Mouse (Mus musculus) A20 (cell line): ENCODE measurements around the gene Il9r.

Source experiments
- DNase-seq: peaks from one replicate; pipeline ENCODE4 v3.0.0-alpha.2; 2011; ENCODE audit warnings: low read depth, low spot score

The Il9r gene

DNA sequence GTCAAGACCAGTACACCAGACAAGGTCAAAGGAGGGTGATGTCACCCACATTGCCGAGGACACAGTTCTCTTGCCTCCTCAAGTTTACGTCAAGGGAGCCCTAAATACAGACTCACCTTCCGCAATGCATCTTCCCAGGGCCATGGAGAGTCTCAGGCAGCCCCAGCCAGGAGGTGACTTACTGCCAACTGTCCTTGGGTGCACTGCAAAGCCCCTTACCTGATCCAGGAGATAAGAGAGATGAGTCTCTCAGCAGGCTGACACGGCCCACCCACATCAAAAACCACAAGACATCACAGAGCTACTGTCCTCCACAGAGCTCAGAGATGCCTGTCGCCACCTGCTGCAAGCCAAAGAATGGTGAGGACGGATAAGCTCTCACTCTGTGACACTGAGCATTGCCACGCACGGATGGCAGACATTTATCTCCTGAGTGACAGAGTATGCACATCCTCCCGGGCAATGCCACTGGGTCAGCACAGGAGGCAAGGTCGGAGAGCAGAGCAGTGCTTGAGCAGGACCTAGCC lies at the start of gene Il9r:
Il9r (minus strand) TSS at position 205 of the 527 bp plus-strand sequence.
- DNase-seq = peak; percentile 88

DNA sequence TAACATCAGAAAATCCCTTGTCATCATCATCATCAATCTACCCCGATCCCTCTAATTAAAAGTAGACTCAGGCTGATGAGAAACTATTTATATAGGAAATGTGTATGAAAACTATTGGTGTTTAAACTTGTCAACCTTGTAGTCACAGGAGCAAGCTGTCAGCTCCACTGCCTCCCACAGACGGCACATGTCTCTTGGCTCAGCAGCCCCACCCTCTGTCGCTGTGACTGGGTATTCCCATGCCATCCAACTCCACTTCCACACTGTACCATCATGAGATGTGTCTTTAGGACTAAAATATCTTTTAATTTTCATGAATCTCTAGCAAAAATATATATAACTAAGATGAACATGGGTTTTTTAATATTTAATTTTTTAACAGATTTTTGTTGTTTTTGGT lies 48.3 kb upstream of the Il9r start:
- no peak for DNase-seq

DNA sequence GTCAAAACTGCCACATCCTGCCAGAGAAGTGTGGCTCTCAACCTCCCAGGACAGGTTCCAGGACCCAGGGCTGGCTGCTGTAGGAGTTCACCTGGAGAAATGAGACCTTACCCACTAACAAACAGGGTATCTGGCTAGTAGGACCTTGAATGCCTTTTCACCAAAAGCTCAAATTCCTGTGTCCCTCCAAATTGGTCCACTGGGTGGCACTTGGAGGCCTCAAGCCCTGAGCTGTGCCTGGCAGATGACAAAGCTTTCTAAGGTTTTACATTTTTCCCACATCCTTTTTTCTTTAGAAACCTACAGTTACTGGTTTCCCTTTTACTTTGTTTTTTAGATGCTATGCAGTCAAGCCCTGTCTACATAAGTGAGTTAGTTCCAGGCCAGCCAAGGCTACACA lies 47.0 kb upstream of the Il9r start:
- peak; percentile 34 for DNase-seq

DNA sequence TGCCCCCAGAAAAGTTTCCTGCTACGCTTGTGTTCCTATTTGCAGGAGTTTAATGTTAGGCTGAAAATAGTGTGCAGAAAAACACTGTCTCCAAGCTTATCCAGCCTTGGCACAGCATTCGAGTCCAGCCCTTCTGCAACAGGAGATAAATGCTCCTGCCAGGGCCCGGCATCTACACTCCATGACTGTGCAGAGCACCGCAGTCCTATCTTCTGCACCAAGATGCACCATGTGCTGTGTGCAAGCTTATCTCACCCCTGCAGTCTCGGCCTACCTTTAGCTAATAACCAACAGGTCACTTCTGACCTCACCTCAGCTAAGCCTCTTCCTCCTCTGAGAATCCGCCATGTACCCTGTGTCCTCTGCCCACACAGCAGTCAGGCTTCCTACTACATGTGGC lies 45.5 kb upstream of the Il9r start:
- no peak for DNase-seq

DNA sequence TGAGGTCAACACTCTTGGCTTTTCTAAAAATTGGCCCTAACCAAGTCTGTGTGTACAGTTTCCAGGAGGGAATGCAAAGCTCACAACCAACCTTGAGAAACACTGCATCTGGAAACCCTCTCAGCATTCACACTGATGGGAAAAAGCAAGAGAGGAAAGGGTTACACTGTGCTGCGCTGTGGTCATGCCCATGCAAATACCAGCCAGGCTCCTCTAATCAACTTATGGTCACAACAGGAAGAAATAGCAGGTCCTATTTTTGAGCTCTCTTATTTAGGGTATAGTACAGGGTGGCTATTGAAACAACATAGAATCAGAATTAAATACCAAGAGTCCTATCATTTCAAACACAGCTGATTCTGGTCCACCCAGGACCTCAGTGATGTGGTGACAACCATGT lies 44.5 kb upstream of the Il9r start:
- DNase-seq = peak; percentile 57

DNA sequence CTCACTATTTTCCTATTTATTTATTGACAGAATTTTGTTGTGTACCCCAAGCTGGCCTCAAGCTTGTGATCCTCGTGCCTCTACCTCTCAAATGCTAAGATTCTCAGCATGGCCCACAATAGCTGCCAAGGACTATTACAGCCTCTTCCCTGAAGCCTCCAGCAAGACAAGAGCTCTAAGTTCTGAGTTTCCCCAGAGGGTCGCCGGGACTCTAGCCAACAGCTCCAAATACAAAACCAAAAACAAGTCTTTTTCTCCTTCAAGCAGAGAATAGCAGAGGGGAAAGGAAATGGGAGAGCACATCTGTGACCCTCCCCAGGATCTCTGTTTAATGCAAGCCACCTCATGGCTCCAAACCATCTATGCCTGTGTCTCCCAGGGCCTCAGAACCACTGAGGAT lies 44.0 kb upstream of the Il9r start:
- DNase-seq = no peak

DNA sequence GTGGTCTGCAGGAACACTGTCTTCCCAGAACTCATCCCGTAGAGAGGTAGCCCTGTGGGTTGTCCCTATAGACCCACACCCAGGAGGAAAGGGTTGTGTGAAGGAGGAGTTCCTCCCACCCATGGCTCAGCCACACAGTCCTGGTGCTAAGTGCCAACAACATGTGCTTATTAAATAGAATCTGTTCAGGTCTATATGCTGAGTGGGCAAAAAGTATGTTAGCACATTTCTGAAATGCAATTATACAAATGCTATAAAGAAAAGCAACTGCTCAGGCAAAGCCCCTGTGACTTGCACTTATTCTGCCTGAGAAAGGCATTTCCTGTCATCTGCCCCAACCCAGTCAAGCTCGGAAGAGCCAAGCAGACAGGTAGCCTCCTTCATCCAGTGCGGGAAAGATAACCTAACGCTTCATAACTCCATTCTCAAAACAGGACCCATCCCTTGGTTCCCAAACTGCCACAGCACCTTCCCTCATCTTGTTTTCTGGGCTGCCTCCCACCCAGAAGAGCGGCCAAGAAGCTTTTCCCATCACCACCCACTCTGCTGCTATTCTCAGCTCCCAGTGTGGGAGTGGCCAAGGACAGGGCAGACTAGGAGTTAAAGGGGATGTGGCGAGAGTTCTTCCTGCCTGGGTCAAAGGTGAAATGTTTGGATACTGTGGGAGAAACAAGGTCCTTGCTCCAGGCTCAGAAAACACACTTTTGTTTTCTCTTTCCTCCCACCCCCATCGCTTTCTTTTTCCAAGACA lies 43.3 kb upstream of the Il9r start:
- DNase-seq = no peak

DNA sequence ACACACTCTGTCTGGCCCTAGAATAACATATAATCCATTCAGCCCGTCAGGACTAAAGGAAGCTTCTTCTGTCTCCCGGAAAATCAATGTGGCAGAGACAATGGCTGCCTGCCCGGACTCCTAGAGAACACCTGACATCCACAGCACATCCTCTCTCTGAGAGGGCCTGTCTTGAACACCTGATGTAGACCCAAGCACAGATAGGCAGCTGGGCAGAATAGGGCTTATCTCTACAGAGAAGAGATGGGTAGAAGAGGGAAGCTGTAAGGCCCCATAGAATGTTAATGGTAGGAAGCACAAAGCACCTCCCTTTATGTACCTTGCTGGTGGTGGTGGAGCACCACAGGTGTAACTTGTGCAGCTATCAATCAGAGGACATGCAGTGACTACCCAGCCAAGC lies 42.1 kb upstream of the Il9r start:
- no peak for DNase-seq

DNA sequence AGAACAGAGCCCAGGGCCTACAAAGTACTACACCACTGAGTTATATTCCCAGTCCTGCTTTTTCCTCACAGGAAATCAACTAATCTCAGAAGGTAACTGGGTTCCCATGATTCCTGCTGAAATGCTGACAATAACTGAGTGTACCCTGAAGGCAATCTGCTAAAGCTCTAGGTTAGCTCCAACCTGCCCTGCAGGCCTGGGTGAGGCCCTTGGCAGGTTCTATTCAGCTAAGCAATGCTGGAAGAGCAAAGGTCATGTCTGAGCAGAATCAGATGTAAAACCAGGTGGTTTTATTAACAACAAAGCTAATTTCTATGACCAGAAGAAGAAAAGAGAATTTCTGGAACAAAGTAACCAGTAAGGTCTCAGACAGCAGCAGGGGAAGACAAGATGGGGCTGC lies 41.3 kb upstream of the Il9r start:
- DNase-seq = no peak

DNA sequence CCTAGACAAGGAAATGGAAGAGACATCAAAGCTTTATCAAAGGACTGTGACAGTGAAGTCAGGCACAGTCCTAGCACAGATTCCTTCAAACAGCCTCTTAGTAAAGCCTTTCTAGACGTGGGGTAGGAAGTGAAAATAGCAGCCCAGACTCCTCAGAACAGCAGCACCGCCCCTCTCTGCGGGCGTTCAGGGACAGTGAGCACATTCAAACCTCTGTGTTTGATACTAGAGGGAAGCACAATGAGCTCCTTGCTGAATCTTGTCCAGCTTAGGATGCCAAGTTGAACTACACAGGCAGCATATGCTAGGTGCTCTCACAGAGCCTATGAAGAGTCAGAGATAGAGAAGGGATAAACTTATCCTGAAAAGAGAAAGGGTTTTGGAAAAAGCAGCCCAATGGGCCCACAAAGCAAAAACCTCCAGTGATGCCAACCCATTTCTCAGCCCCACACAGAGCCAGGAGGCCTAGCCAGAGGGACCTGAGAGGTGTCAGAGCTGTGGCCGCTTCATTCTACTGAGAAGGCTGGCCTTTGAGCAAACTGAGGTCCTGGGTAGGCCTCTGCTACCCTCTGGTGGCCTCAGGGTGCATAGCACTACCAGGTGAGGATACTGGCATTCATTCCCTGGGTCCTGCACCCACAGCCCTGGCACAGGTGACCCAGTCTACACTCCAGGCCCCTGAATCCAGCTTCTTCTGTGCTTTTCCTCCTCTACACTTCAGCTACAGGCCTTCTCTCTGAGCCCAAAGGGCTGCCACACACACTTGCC lies 38.2 kb upstream of the Il9r start:
- DNase-seq = peak; percentile 80

DNA sequence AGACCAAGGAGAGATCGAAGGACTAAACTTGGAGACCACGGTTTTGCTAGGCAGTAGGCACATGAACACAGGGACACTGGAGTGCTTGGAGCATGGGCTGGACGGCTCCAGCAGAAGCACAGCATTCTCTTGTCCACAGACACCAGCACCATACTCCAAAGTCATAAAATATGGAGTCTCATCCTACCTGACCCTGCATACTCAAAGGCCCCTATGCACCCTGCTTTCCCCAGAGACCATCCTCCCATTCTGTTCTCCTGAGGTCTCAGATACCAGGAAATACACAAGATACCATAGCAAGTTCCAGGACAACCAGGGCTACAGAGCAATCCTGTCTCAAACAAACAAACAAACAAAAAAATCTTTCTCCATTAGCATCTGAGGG lies 37.3 kb upstream of the Il9r start:
- DNase-seq = no peak

DNA sequence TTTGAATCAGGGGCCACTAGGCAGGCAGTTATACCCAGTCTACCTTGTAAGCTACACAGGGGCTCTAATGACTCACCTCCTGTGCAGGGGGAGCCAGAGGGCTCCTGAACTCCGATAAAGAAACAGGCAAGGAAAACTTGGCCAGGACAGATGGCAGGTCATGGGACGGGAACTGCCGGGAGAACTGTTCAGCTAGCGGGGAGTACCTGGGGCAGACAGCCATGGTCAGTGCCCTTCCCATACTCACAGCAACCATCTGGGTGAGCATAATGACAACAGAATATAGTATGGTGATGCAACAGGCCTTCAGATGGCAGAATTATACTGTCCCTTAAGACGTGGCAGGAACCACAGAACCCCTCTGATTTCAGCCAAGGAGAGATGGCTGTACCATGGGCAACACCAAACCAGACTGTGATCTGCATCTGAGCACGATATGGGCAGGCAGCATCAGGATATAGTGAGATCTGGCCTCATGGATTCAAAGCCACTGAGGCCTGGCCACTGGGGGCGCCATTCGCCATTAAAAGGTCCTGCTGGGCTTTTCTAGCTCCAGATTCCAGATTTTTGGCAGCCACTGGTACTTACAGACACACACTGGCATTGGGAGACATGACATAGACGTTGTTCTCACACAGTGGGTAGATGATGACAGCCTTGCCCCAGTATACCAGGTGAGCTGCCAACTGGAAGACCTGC lies 36.8 kb upstream of the Il9r start:
- DNase-seq = peak; percentile 51

DNA sequence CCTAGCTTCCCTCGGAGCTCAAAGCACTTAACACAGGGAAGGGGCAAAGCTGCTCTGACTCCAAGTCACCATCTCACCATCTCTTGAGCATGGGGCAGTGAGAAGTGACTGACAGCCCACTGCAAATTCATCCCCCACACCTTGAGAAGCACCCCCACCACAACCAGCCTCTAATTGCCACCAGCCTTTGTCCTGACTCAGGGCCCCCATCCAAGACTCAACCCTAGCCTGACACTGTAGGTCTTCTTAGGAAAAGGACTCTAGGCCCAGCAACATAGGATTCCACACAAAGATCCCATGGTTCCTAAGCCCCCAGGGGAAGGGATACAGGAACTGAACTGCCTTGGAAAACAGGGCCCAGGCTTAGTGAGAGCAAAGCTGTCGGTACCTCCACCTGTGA lies 36.1 kb upstream of the Il9r start:
- no peak for DNase-seq

DNA sequence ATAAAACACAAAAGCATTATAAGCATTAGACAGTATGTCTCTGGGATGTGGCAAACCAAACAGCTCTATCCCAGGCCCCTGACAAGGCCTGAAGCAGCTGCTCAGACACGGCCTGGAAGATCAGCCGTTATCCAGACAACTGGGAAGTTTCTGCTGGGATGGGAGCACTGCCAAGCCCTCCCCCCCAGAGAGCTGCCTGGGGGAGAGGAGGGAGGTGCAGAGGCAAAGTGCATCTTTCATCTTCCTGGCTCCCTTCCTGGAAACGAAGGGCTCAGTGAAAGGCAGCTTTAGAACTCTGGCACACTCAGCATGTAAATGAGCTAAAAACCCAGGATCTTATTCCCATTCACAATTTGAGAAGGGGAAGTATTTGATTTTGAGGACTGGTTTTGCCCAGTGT lies 35.6 kb upstream of the Il9r start:
- DNase-seq = no peak

DNA sequence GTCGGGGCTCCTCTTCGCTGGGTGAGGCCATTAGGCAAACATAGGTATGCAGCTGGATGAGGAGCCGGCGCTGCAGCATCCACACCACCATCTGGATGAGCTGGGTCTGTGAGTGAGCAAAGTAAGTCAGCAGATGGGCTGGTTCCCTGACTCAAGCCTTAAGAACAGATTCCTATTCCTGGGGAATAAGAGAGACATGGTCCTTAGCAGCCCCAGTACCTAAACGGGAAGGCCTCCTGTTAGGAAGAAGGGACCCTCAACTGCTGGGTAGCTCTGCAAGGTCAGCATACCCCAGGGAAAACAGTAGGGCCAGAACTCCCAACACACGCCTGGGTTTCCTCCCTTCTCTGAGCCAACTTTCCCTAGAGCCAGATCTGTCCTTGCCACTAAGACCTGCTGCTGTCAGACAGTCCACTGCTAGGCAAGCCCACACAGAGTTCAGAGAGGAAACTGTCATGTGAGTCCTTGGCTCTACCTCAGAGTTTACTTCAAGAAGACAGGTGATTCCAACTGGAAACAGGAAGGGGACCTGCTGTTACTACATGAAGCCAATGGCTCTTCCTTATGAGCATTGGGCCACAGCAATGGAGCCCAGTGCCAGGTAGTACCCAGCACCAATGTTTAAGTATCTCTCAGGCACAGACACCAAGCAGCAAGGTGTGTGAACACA lies 34.9 kb upstream of the Il9r start:
- no peak for DNase-seq

DNA sequence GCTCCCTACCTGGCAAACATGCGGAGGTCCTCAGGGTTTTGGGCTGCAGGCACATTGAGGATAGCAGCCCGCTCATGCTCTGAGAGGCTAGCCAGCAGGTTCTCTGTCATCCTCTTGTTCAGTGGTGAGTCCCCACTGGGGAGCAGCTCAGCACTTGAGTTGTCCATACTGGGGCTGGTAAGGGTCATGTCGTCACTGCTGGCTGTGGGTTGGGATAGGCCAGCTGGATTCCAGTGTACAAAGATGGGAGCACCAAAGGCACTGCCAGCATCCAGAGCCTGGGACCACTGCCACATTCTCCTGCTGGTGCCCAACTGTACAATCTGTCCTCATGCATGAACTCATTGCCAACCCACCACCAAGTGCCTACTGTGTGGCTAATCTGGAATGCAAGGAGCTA lies 33.8 kb upstream of the Il9r start:
- no peak for DNase-seq

DNA sequence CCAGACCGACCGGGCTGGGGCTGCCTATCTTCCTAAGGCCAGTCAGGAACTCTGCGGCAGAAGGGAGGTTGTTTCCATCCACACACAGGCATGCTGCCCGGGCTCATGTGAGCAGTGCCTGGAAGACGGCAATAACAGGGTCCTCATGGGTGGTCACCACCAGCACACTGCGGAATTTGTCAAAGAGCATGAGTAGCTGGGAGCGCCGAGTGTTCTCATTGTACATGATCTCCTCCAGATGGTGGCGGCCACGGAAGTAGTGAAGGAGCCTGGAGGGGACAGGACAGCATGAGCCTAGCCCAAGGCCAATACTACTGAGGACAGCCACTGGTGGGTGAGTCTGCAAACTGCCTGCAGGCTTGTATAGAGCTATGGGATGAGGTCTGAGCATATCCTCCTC lies 32.8 kb upstream of the Il9r start:
- no peak for DNase-seq

DNA sequence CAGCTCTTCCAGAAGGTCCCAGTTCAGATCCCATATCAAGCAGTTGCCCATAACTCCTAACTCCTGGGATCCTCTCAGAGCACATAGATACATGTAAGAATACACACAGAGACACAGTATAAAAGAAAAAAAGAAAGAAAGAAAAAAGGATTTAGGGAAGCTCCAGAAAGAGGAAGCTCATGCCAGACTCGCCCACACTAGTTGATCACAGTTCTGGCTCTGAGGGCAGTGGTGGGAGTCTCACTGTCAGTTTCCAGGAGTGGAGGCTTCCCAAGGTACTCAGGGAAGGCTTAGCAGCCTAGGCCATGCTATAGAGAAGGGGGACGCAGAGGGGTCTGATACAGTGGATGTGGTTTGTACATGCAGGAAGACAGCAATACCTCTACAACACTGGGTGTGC lies 31.0 kb upstream of the Il9r start:
- DNase-seq = no peak

DNA sequence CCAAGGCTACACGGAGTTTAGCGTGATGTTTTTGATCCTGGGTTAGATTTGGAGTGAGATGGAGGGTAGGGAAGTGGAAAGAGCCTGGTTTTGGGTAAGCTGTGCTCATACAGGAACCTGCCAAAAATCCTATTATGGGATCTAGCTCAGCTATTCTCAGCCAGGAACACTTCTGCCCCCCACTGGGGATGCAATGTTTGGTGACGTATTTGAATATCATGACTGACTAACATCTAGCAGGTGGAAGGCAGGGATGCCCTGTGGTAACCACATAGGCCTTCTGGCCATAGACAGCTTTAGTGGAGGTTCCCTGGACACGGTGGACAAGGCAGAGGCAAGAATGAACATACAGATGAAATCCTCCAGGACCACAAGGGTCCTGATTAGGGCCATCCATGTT lies 30.1 kb upstream of the Il9r start:
- DNase-seq = no peak

DNA sequence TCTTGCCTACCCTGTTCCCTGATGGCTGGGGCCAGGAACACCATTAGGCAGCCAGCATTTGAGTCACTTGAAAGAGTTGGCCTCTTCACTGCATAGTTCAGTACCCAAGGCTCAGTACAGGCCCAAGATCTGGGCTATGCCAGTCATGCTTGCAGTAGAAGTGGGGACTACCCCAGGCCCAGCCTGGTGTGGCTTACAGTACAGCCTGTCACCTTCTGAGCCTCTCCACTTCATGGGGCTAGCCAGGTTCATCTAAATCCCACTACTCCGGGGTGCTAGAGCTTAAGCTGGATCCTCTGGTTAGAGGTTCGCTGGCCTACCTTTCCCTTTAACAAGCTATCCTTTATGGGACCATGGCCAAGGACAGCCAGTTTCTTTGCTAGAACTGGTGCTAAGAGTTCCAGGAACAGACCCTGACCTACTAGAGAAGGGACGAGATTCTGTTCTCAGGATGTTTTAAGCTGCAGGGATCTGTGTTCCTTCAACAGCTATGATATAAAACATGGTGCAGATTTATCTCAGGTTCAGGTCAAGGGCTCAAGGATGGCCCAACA lies 28.3 kb upstream of the Il9r start:
- DNase-seq = no peak

DNA sequence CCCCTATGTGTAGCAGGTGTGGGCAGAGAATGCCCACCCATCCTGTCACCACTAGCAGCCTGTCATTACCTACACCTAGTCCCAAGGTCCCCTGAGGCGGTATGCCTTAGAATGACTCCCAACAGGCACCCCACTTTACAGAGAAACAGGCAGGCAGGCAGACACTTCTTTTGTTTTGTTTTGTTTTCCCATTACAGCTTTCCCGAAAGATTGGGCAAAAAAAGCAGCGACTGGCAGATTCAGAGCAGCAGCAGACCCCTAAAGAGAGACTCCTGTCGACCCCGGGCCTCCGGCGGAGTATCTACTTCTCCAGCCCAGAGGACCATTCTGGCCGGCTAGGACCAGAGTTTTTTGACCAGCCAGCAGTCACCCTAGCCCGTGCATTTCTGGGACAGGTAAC lies 27.5 kb upstream of the Il9r start:
- no peak for DNase-seq

DNA sequence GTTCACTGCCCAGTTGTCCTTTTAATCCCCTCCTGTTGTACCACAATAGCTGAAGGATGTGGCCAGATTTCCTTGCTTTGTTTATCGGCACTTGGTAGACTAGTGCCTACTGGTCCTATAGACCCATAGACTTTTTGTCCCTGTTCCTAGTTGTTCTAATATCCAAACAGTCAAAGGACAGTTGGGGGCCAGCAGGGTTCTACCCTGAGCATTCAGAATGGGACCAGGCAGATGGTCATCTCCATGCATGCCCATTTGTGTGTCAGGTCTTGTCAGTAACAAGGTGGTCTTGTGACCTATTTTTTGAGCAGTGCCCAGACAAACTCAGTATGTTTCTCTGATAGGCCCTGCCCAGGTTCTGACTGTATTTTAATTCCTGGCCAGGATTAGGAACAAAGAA lies 27.0 kb upstream of the Il9r start:
- DNase-seq = no peak
